Mouse (Mus musculus) gonadal fat pad, adult 2 months (tissue): ENCODE data around the gene Snrk. TPM values are rescaled to one million over a fixed set of nuclear protein-coding genes. Genes with fewer than 3 reads are reported as not detected.

Source experiments
- DNase-seq: peaks from one replicate; pipeline ENCODE4 v3.0.0-alpha.2; 2012; ENCODE audit warnings: low read depth
- polyA plus RNA-seq: library from polyadenylated mRNA; depleted of rRNA; stranded (reverse); fragments of >200 nt; gene quantifications from 2 replicates; pipeline ENCODE4 v1.2.3, GENCODE M21; 2012; rRNA removed

Gene Snrk
- 86.2 and 86.3 TPM in 2 replicates for polyA plus RNA-seq

GRCm38 (mm10) chr9:122117112-122117616 is at the start of gene Snrk:
Gene Snrk (plus strand): TSS chr9:122117266.
- DNase-seq = no peak

- no peak for DNase-seq
Observed at GRCm38 (mm10) chr9:122067654-122068053, 49.4 kb upstream of the Snrk start.

- no peak for DNase-seq
Observed at GRCm38 (mm10) chr9:122069560-122070174, 47.4 kb upstream of the Snrk start.

GRCm38 (mm10) chr9:122073980-122074379 is 43.1 kb upstream of the Snrk start:
- DNase-seq = no peak

GRCm38 (mm10) chr9:122074575-122074974 is 42.5 kb upstream of the Snrk start:
- no peak for DNase-seq

- DNase-seq = no peak
Observed at GRCm38 (mm10) chr9:122078456-122078855, 38.6 kb upstream of the Snrk start.

- no peak for DNase-seq
Observed at GRCm38 (mm10) chr9:122083698-122084097, 33.4 kb upstream of the Snrk start.

- no peak for DNase-seq
Observed at GRCm38 (mm10) chr9:122084175-122084574, 32.9 kb upstream of the Snrk start.

GRCm38 (mm10) chr9:122084636-122085035 is 32.4 kb upstream of the Snrk start:
- no peak for DNase-seq

- no peak for DNase-seq
Observed at GRCm38 (mm10) chr9:122085055-122085454, 32.0 kb upstream of the Snrk start.

- no peak for DNase-seq
Observed at GRCm38 (mm10) chr9:122085550-122086205, 31.4 kb upstream of the Snrk start.

- DNase-seq = no peak
Observed at GRCm38 (mm10) chr9:122087086-122087485, 30.0 kb upstream of the Snrk start.

- DNase-seq = no peak
Observed at GRCm38 (mm10) chr9:122091171-122091570, 25.9 kb upstream of the Snrk start.

GRCm38 (mm10) chr9:122091782-122092228 is 25.3 kb upstream of the Snrk start:
- no peak for DNase-seq

- no peak for DNase-seq
Observed at GRCm38 (mm10) chr9:122094171-122094570, 22.9 kb upstream of the Snrk start.

GRCm38 (mm10) chr9:122096822-122097511 is 20.1 kb upstream of the Snrk start:
- DNase-seq = no peak

GRCm38 (mm10) chr9:122097535-122097934 is 19.5 kb upstream of the Snrk start:
- no peak for DNase-seq

- DNase-seq = no peak
Observed at GRCm38 (mm10) chr9:122100584-122101127, 16.4 kb upstream of the Snrk start.

- no peak for DNase-seq
Observed at GRCm38 (mm10) chr9:122101196-122101595, 15.9 kb upstream of the Snrk start.

- no peak for DNase-seq
Observed at GRCm38 (mm10) chr9:122103550-122104284, 13.3 kb upstream of the Snrk start.

GRCm38 (mm10) chr9:122104285-122104829 is 12.7 kb upstream of the Snrk start:
- no peak for DNase-seq
